Mouse (Mus musculus) cerebellum, adult (tissue): ENCODE data around the gene Wdr60.

ENCODE experiments used
- ATAC-seq: cut with Nextera tagmentation; 2 replicates; pipeline ENCODE4 v1.9.2; 2017; ENCODE audit warnings: mild to moderate bottlenecking, moderate library complexity, mixed read lengths; ENCODE audit not compliant: insufficient number of reproducible peaks, low FRiP score, low TSS enrichment

Wdr60 gene

DNA sequence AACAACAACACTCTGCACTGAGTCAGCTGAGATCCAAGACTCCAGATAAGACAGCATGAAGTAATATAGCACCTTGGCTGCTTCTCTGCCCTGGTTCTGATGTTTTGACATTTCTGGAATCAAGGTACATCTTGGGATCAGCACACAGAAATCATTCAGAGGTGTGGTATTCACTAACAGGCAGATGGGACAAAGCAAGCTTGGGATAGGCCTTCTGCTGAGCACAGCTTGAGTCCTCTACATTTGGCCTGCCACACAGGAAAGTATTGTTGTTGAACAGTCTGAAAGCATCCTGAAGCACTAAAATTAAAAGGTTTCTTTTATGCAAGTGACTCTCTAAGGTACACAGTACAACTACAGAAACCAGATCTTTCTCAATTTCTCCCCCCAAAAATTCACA is 68.2 kb downstream of the Wdr60 start:
- ATAC-seq: peak; percentile 84

DNA sequence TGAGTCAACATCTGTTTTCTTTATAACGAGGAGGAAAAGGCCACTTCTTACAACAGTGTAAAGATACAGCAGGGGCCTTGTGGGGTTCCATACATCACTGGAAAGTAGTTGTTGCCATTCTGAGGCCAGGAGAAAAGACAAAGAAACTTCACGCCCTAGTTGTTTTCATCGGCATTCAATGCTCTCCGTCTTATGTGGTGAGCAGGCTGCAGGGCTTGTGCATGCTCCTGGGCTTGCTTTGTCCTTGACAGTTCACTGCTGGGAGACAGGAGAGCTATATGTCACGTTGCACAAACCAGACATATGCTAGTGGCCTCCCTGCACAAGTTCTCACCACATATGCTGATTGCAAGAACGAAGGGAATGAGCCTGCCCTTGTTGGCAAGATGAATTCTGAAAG is 68.9 kb downstream of the Wdr60 start:
- ATAC-seq: 0 out of 2 replicates have a peak, but pooled peaks have one; percentile 28

- no peak for ATAC-seq
Measured at GRCm38 (mm10) chr12:116183212-116183935, 79.4 kb downstream of the Wdr60 start.

DNA sequence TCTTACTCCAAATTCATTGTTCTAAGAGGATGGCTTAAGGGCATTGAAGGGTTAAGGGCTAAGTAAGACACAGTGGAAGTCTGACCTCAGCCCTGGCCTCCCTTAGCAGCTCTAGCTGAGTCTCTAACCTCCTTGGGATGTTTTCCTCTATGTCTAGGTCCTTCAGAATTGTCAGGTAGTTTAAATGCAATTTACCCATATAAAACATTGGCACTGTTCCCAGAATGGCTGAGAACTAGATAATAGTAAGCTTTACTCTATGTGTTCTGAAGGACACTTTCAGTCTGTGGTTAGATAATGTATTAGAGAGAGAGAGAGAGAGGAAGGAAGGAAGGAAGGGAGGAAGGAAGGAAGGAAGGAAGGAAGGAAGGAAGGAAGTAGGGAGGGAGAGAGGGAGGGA is 80.4 kb downstream of the Wdr60 start:
- no peak for ATAC-seq

- ATAC-seq: no peak
Measured at GRCm38 (mm10) chr12:116181436-116182050, 81.3 kb downstream of the Wdr60 start.

DNA sequence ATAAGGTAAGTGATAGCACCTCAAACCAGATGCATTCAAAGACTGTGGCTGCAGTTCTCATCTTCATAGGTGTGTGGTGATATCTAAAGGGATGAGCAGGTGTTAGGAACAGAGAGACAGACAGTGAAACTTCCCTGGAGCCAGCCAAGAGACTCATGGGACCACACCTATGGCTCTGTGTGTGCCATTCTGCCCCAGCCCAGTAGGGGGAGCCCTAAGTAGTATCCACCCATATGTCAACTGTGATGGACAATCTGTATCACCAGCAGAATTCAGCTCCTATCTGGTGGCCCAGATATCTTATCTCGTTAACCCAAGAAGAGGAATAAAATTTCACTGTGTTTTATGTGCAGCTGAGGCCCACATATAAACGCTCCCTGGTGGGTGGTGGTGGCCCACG is 85.9 kb downstream of the Wdr60 start:
- ATAC-seq: no peak

GRCm38 (mm10) chr12:116169666-116170065 is 93.2 kb downstream of the Wdr60 start:
- 0 out of 2 replicates have a peak, but pooled peaks have one; percentile 56 for ATAC-seq

- ATAC-seq: no peak
Measured at GRCm38 (mm10) chr12:116165368-116165767, 97.5 kb downstream of the Wdr60 start.

DNA sequence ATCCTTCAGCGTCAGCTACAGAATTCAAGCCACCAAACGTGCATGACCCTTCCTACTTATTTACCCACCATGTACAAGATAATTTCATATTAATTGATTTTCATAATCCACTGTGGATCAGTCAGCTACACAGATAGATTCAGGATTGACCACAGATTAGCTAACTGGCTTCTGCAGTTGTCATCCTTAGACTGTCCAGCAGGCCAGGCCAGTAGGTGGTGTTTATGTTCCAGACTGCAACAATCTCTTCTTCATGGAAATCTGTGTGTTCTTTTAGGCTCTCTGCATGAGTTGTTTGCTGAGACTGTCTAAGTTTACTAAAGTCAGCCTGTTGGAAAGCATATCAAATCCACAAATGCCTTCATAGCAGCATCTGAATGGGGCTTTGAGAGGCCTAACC is 103.1 kb downstream of the Wdr60 start:
- ATAC-seq: no peak

- ATAC-seq: no peak
Measured at GRCm38 (mm10) chr12:116159223-116159622, 103.6 kb downstream of the Wdr60 start.

- ATAC-seq: no peak
Measured at GRCm38 (mm10) chr12:116156792-116157532, 105.9 kb downstream of the Wdr60 start.
